Mouse (Mus musculus) telencephalon, adult 2 months (tissue): Measurements from ENCODE around the gene Tab1.

Source experiments
- DNase-seq: peaks from one replicate; pipeline ENCODE4 v3.0.0-alpha.2; 2011; ENCODE audit warnings: low read depth, low spot score

The Tab1 gene

DNA sequence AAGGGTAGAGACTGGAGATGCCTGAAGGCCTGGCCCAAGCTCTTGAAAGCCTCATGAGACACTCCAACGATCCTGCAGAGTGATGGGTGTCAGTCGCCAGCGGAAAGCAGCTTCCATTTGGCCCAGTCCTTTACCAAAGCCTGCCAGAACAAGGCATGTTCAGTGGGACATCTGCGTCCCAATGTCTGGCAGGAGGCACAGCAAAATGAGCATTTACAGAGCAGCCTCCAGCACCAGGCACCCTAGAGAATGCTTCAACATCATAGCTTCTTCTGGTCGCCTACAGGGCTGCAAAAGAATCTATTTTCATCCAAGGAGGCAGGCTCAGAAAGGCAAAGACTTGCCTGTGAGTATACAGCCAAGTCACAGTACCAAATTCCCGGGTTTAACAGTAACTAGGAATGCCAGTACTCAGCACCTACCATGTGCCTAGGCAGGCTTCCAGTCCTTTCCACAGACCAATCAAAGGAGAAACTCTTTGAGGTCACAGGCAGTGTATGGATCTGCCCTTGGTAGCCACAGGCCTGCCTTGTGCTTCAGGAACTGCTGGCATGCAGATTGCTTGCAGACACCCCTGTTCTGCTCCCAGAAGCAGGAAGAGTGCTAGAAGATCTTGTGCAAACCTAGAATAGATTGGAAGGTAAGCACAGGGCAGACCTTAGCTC, 69.3 kb downstream of the Tab1 start:
- peak; percentile 84 for DNase-seq

- no peak for DNase-seq
Observed at GRCm38 (mm10) chr15:80203406-80203805, 70.5 kb downstream of the Tab1 start.

DNA sequence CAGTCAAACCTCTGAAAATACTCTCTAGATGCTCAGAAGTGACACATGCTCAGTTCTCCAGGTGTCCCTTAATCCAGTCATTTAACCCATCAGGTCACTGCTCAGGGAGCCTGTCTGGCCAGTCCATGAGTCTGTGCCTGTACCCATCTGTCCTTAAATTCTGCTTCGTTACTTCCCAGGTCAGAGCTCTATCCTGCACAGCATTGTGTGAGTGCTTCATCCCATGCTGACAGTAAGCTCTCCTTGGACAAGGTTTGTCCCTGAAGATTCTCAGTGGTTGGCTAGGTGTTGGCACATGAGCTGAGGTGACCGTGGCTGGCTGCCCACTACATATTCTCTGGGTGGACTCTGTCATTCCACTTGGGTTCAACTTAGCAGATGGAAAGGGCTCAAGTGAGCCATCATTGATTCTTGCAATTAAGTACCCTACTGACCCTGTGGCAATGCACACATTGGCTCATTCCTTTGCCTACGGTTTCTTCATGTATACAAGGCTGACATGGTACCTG, 73.2 kb downstream of the Tab1 start:
- DNase-seq = no peak

- DNase-seq = no peak
Observed at GRCm38 (mm10) chr15:80208446-80208845, 75.5 kb downstream of the Tab1 start.
